Mouse (Mus musculus) CD8-positive naive resting alpha-beta T cell, adult 2 months (primary cell): Measurements from ENCODE around the gene Nfix.

Experiments used
- DNase-seq, 2 experiments: peaks; one replicate each; pipeline ENCODE4 v3.0.0; 2022; ENCODE audit warnings: low read depth in 2 of 2, low spot score in 2 of 2

Gene Nfix

GRCm38 (mm10) chr8:84799999-84800831 is at the start of gene Nfix:
Gene Nfix (minus strand): TSS chr8:84800344.
- peak in 1 of 2 experiments; percentile 21 for DNase-seq

GRCm38 (mm10) chr8:84847684-84848435 is 47.7 kb upstream of the Nfix start:
- peak in 1 of 2 experiments; percentile 29 for DNase-seq

- peak; percentile 99 to 100 for DNase-seq
Observed at GRCm38 (mm10) chr8:84846722-84847572, 46.8 kb upstream of the Nfix start, which contains the start of gene Calr. Gene Calr (minus strand): TSS chr8:84846934.

GRCm38 (mm10) chr8:84846094-84846721 is 46.1 kb upstream of the Nfix start:
- DNase-seq: no peak

- no peak for DNase-seq
Observed at GRCm38 (mm10) chr8:84845355-84846093, 45.4 kb upstream of the Nfix start.

- no peak for DNase-seq
Observed at GRCm38 (mm10) chr8:84844397-84845070, 44.4 kb upstream of the Nfix start.

GRCm38 (mm10) chr8:84841514-84841913 is 41.4 kb upstream of the Nfix start:
- no peak for DNase-seq

- peak; percentile 88 to 91 for DNase-seq
Observed at GRCm38 (mm10) chr8:84840248-84840999, 40.3 kb upstream of the Nfix start, which contains the start of gene Rad23a. Gene Rad23a (minus strand): TSS chr8:84840665.

- no peak for DNase-seq
Observed at GRCm38 (mm10) chr8:84839875-84840247, 39.7 kb upstream of the Nfix start.

- no peak for DNase-seq
Observed at GRCm38 (mm10) chr8:84839411-84839810, 39.3 kb upstream of the Nfix start.

- DNase-seq: no peak
Observed at GRCm38 (mm10) chr8:84838513-84838912, 38.4 kb upstream of the Nfix start.

- no peak for DNase-seq
Observed at GRCm38 (mm10) chr8:84837912-84838470, 37.8 kb upstream of the Nfix start.

- DNase-seq: no peak
Observed at GRCm38 (mm10) chr8:84837149-84837911, 37.2 kb upstream of the Nfix start.

- DNase-seq: no peak
Observed at GRCm38 (mm10) chr8:84834866-84835855, 35.0 kb upstream of the Nfix start.

GRCm38 (mm10) chr8:84834002-84834865 is 34.1 kb upstream of the Nfix start:
- DNase-seq: no peak
